Mouse (Mus musculus): ENCODE measurements at regions not wholly inside any gene's neighbourhood (a gene's known extent, or its start where the extent isn't known, plus 50 kb on each side); places are given as distances from the start of the nearest gene placed in this dataset.
"Not testable (repeated sequence)": the region's sequence is repeated elsewhere in the genome, so short reads cannot be mapped to it uniquely, and the experiment has no call there.

- no peak for DNase-seq (ENCODE audit: low spot score in 2 of 2)
Measured at GRCm38 (mm10) chr3:120531880-120532580, 639.5 kb downstream of the Rwdd3 start.

- no peak for DNase-seq (ENCODE audit: low spot score in 2 of 2)
Measured at GRCm38 (mm10) chr3:120511651-120512050, 659.8 kb downstream of the Rwdd3 start.

- no peak for DNase-seq (ENCODE audit: low spot score in 2 of 2)
Measured at GRCm38 (mm10) chr3:120498937-120499336, 672.6 kb downstream of the Rwdd3 start.

- no peak for DNase-seq (ENCODE audit: low spot score in 2 of 2)
Measured at GRCm38 (mm10) chr3:120477934-120478333, 693.6 kb downstream of the Rwdd3 start.

- no peak for DNase-seq (ENCODE audit: low spot score in 2 of 2)
Measured at GRCm38 (mm10) chr3:120477232-120477631, 693.0 kb upstream of the Ptbp2 start.

GRCm38 (mm10) chr3:120473645-120474038, 689.4 kb upstream of the Ptbp2 start:
- DNase-seq (ENCODE audit: low spot score in 2 of 2): peak; percentile 22

GRCm38 (mm10) chr3:120472687-120473644, 688.7 kb upstream of the Ptbp2 start:
- DNase-seq (ENCODE audit: low spot score in 2 of 2): no peak

- DNase-seq (ENCODE audit: low spot score in 2 of 2): no peak
Measured at GRCm38 (mm10) chr3:120471878-120472444, 687.7 kb upstream of the Ptbp2 start.

- DNase-seq (ENCODE audit: low spot score in 2 of 2): no peak
Measured at GRCm38 (mm10) chr3:120468887-120469286, 684.6 kb upstream of the Ptbp2 start.

GRCm38 (mm10) chr3:120460717-120461116, 676.5 kb upstream of the Ptbp2 start:
- no peak for DNase-seq (ENCODE audit: low spot score in 2 of 2)

- DNase-seq (ENCODE audit: low spot score in 2 of 2): no peak
Measured at GRCm38 (mm10) chr3:120457912-120458311, 673.6 kb upstream of the Ptbp2 start.

- no peak for DNase-seq (ENCODE audit: low spot score in 2 of 2)
Measured at GRCm38 (mm10) chr3:120441127-120441526, 656.9 kb upstream of the Ptbp2 start.

GRCm38 (mm10) chr3:120430285-120430684, 646.0 kb upstream of the Ptbp2 start:
- no peak for DNase-seq (ENCODE audit: low spot score in 2 of 2)

- no peak for DNase-seq (ENCODE audit: low spot score in 2 of 2)
Measured at GRCm38 (mm10) chr3:120416634-120417033, 632.4 kb upstream of the Ptbp2 start.

GRCm38 (mm10) chr3:120375688-120376289, 591.5 kb upstream of the Ptbp2 start:
- DNase-seq (ENCODE audit: low spot score in 2 of 2): no peak

- no peak for DNase-seq (ENCODE audit: low spot score in 2 of 2)
Measured at GRCm38 (mm10) chr3:120342747-120343377, 558.6 kb upstream of the Ptbp2 start.

GRCm38 (mm10) chr3:120341882-120342281, 557.6 kb upstream of the Ptbp2 start:
- no peak for DNase-seq (ENCODE audit: low spot score in 2 of 2)

- no peak for DNase-seq (ENCODE audit: low spot score in 2 of 2)
Measured at GRCm38 (mm10) chr3:120335843-120336585, 551.7 kb upstream of the Ptbp2 start.

GRCm38 (mm10) chr3:120307042-120307441, 522.8 kb upstream of the Ptbp2 start:
- DNase-seq (ENCODE audit: low spot score in 2 of 2): not testable (repeated sequence)

GRCm38 (mm10) chr3:120305608-120306007, 521.3 kb upstream of the Ptbp2 start:
- DNase-seq (ENCODE audit: low spot score in 2 of 2): no peak
